Mouse (Mus musculus) ES-Bruce4 (cell line): ENCODE measurements around the gene Palm2. TPM values are rescaled to one million over a fixed set of nuclear protein-coding genes. Genes with fewer than 3 reads are reported as not detected.
A peak's percentile ranks its signal among the peaks of the same experiment; 100 is the strongest.

Experiments
- H3K27ac ChIP-seq: 2 replicates; pipeline ENCODE4 v1.5.1; 2012; ENCODE audit warnings: low read length, inconsistent platforms; ENCODE audit not compliant: insufficient read depth
- H3K27me3 ChIP-seq: 2 replicates; pipeline ENCODE4 v1.6.1; 2012; ENCODE audit warnings: mild to moderate bottlenecking, low read length, inconsistent platforms; ENCODE audit not compliant: control insufficient read depth, poor library complexity, insufficient read depth, severe bottlenecking
- H3K36me3 ChIP-seq: 2 replicates; pipeline ENCODE4 v1.6.1; 2012; ENCODE audit warnings: inconsistent platforms, mild to moderate bottlenecking, low read length, moderate library complexity; ENCODE audit not compliant: control insufficient read depth, poor library complexity, insufficient read depth, severe bottlenecking
- H3K4me1 ChIP-seq: one replicate; pipeline ENCODE4 v1.8.1; 2011; ENCODE audit warnings: low read length; ENCODE audit not compliant: control insufficient read depth, insufficient read depth
- H3K4me3 ChIP-seq: 2 replicates; pipeline ENCODE4 v1.5.1; 2011; ENCODE audit warnings: low read depth, mild to moderate bottlenecking, low read length
- H3K9ac ChIP-seq: 2 replicates; pipeline ENCODE4 v1.6.1; 2012; ENCODE audit warnings: low read depth, mild to moderate bottlenecking, inconsistent platforms; ENCODE audit not compliant: poor library complexity, severe bottlenecking
- H3K9me3 ChIP-seq: replicated peaks from 2 replicates; pipeline ENCODE4 v1.6.1; 2012; ENCODE audit warnings: mild to moderate bottlenecking, low read length, inconsistent platforms; ENCODE audit not compliant: control insufficient read depth, poor library complexity, insufficient read depth, severe bottlenecking
- CTCF ChIP-seq: IDR thresholded peaks from one replicate; pipeline ENCODE4 v1.8.1; 2011; ENCODE audit warnings: low read depth, low read length
- EP300 ChIP-seq: IDR thresholded peaks from 2 replicates; pipeline ENCODE4 v1.6.1; 2011; ENCODE audit warnings: low read depth, low read length; ENCODE audit not compliant: insufficient read depth
- POLR2A ChIP-seq: IDR thresholded peaks from one replicate; pipeline ENCODE4 v1.8.1; 2011; ENCODE audit warnings: low read length; ENCODE audit not compliant: insufficient read depth
- polyA plus RNA-seq: library from polyadenylated mRNA; stranded (reverse); fragments of >200 nt; gene quantifications from 2 replicates; pipeline ENCODE4 v1.2.4, GENCODE M21; 2011; ENCODE audit warnings: low read depth; ENCODE audit not compliant: missing spikeins, insufficient read depth, insufficient read length

Gene Palm2
- polyA plus RNA-seq, 1 experiment = 3.4 TPM

GRCm38 (mm10) chr4:57666101-57666500 lies 232.1 kb downstream of the Palm2 start:
- H3K27me3 ChIP-seq = no peaks in the 10 kb centered on the region; the same call in 1 of the 2 replicates
- no peak for TF ChIP-seq CTCF
- TF ChIP-seq EP300 = no peak
- TF ChIP-seq POLR2A = no peak
- H3K9ac ChIP-seq = no peak overlapping the region
- H3K9me3 ChIP-seq = no peaks in the 10 kb centered on the region
- no peaks in the 10 kb centered on the region for H3K36me3 ChIP-seq
- no peak overlapping the region for H3K4me3 ChIP-seq
- no peaks in the 10 kb centered on the region for H3K4me1 ChIP-seq
- no peak overlapping the region for H3K27ac ChIP-seq

GRCm38 (mm10) chr4:57670813-57671469 lies 236.9 kb downstream of the Palm2 start:
- no peak overlapping the region for H3K9ac ChIP-seq
- no peak overlapping the region for H3K27ac ChIP-seq
- H3K36me3 ChIP-seq = no peaks in the 10 kb centered on the region
- H3K9me3 ChIP-seq = no peaks in the 10 kb centered on the region
- TF ChIP-seq POLR2A (no peak), EP300 (no peak), CTCF (no peak)
- no peaks in the 10 kb centered on the region for H3K4me1 ChIP-seq
- no peak overlapping the region for H3K4me3 ChIP-seq
- H3K27me3 ChIP-seq = no peaks in the 10 kb centered on the region; the same call in 1 of the 2 replicates

- no peak for TF ChIP-seq CTCF
- no peak for TF ChIP-seq POLR2A
- no peak for TF ChIP-seq EP300
- Histone ChIP-seq H3K9me3 (no peaks in the 10 kb centered on the region), H3K4me3 (no peak overlapping the region), H3K4me1 (peaks cover under 1% of the 10 kb centered on the region), H3K36me3 (no peaks in the 10 kb centered on the region), H3K27me3 (no peaks in the 10 kb centered on the region), H3K27ac (no peak overlapping the region), H3K9ac (no peak overlapping the region)
These were observed 238.5 kb downstream of the Palm2 start for GRCm38 (mm10) chr4:57672541-57672940.

GRCm38 (mm10) chr4:57672996-57673906 lies 239.2 kb downstream of the Palm2 start:
- H3K4me3 ChIP-seq = peak overlapping the region; percentile 52

GRCm38 (mm10) chr4:57674351-57674750 lies 240.3 kb downstream of the Palm2 start:
- Histone ChIP-seq H3K27me3 (no peaks in the 10 kb centered on the region), H3K9me3 (no peaks in the 10 kb centered on the region), H3K4me1 (peaks cover 1% of the 10 kb centered on the region), H3K9ac (peak overlapping the region; percentile 59), H3K36me3 (no peaks in the 10 kb centered on the region), H3K4me3 (peak overlapping the region; percentile 41), H3K27ac (peak overlapping the region; percentile 69)
- no peak for TF ChIP-seq CTCF
- TF ChIP-seq EP300 = no peak
- peak; percentile 68 for TF ChIP-seq POLR2A

More at GRCm38 (mm10) chr4:57672996-57673906, 239.2 kb downstream of the Palm2 start:
- H3K27me3 ChIP-seq = no peaks in the 10 kb centered on the region
- peak overlapping the region; percentile 55; the same call in 1 of the 2 replicates for H3K27ac ChIP-seq
- no peaks in the 10 kb centered on the region for H3K36me3 ChIP-seq
- peak overlapping the region; percentile 59 for H3K9ac ChIP-seq
- peaks cover 1% of the 10 kb centered on the region for H3K4me1 ChIP-seq
- no peak for TF ChIP-seq EP300
- no peak for TF ChIP-seq POLR2A
- TF ChIP-seq CTCF = peak; percentile 93
- H3K9me3 ChIP-seq = no peaks in the 10 kb centered on the region

DNA sequence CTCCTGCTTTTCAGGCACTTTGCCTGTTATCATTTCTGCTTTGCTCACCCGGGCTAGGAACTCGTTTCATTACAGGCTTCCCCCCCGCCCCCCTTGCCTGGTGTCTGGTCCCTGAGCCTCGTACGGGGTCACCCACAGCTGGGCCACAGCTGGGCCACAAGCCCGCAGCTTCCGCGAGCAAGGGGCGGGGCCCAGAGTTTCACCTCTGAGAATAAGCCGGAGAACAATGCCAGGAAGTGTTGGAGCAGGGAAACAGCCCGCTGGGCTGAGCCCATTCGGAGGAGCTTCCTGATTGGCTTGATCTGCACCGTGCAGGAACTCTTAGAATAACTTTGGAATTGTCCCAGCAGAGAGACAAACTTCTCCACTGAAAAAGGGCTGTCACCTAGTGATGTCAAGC lies 241.3 kb downstream of the Palm2 start:
- peak; percentile 43; the same call in 1 of the 2 replicates for TF ChIP-seq EP300
- no peak for TF ChIP-seq POLR2A
- H3K4me1 ChIP-seq = peaks cover 1% of the 10 kb centered on the region
- H3K27me3 ChIP-seq = no peaks in the 10 kb centered on the region
- H3K36me3 ChIP-seq = no peaks in the 10 kb centered on the region
- H3K4me3 ChIP-seq = peak overlapping the region; percentile 26; the same call in 1 of the 2 replicates
- H3K27ac ChIP-seq = peak overlapping the region; percentile 65
- peak overlapping the region; percentile 33; the same call in 1 of the 2 replicates for H3K9ac ChIP-seq
- H3K9me3 ChIP-seq = no peaks in the 10 kb centered on the region
